Mouse (Mus musculus) B cell, adult 2 months (primary cell): ENCODE results near the gene Ralgapa2.
A peak's percentile ranks its signal among the peaks of the same experiment; 100 is the strongest.

Experiments
- DNase-seq, 2 experiments: peaks; one replicate each; pipeline ENCODE4 v3.0.0; 2022

Gene Ralgapa2

GRCm38 (mm10) chr2:146256321-146256875, 255.7 kb downstream of the Ralgapa2 start:
- no peak for DNase-seq

- DNase-seq = no peak
These were observed 256.5 kb downstream of the Ralgapa2 start for GRCm38 (mm10) chr2:146255636-146256035.

DNA sequence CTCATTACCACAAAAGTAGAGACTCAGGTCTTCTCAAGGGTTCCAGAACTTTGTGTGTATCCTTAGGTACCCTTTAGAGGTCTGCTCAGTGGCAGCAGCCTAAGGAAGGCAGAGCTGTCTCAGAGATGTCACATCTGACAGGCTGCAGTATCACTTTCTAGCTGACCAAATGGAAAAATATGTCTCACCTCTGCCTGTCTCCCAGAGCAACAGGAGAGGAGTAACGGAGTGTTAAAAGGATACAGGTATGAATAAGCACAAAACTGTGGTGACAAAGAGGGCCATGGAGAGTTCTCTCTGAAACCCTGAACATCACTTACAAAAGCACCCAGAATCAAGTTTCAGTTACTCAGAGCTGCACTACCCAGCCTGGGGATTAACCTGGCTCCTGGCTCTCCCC, 257.8 kb downstream of the Ralgapa2 start:
- no peak for DNase-seq

DNA sequence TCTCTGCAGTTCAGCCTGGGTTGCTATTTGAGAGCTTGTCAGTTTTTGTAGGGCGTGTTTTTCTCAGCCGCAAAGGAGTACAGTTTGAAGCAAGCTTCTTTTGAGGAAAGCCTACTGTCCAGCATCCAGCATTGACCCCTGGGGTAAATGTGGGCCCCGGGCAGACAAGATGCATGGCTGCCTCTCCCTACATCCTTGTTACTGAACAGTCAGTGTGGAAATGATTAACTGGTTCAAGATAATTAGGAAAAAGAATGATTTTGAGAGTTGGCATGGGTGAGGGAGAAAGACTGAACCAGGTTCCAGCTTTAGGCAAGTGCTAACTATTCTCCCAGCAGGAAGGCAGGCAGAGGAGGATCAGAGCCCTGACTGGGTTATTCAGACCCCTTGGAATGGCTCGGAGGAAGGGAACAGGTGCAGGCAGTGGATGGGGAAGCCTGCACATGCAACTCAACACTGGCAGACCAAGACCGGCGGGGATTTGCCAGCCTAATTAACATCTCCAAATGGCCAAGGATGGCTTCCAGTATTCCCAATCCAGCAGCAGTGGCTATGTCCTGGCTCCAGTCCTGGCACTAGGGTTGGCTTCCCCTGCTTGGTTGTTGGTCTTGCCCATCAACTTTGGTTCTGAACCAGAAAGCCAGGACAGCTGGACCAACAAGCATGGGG, 261.8 kb downstream of the Ralgapa2 start:
- no peak for DNase-seq

- DNase-seq = no peak
These were observed 263.1 kb downstream of the Ralgapa2 start for GRCm38 (mm10) chr2:146249033-146249432.

DNA sequence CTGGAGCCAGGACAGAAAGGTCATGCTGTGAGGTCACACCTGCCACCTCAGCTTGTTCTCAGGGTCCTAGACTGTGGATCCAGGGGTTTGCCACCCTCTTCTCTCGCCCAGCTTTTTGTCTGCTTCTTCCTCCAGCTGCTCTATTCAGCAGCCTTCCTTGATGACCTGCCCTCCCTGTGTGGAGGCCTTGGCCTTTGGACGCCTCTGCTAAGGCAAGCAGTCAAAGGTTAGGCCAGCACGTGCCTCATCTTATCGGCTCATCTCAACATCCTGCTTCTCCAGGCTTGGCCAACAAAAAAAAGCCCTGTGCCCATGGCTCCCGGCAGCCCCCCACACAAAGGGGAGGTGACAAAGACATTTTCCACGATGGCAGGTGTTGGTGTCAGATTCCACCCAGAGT, 264.6 kb downstream of the Ralgapa2 start:
- no peak for DNase-seq

GRCm38 (mm10) chr2:146246409-146247075, 265.6 kb downstream of the Ralgapa2 start:
- DNase-seq = no peak

DNA sequence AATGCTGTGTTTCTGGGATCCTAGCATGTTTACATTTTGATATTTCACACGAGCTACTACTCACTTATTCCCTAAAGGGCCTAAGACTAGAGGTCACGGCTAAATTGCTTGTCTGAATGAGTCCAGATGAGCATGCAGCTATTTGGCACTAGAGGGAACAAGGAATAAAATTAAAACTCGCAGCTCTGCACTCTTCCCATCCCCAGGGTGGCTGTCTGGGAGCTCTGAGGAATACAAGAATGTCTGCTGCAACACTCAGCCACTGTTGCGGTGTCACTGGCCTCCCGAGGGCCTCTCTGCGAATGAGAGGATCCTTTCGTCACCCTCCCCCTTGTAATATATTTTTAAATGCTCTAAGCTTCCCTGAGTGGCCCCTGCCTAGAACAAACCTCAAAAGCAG, 266.7 kb downstream of the Ralgapa2 start:
- DNase-seq = no peak

GRCm38 (mm10) chr2:146244049-146244448, 268.1 kb downstream of the Ralgapa2 start:
- no peak for DNase-seq

GRCm38 (mm10) chr2:146239196-146239747, 272.9 kb downstream of the Ralgapa2 start:
- DNase-seq = no peak

DNA sequence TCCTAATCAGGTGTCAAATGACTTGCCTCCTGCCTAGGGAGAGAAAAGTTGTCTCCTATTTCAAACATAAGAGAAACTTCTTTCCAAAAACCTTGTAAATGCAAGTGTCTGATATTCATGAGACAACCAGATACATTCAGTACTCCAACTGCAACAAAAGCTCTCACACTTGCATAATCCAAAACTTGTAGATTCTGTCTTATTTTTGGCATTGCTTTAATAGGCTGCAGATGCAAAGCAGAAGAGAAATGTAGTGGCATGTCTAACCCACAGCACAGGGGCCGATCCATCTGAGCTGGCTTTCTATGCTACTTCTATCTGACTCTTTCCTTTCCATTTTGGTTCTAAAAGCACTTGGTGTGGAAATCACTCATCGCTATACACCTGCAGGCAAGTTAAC, 280.7 kb downstream of the Ralgapa2 start:
- DNase-seq = no peak

- DNase-seq = no peak
These were observed 283.7 kb downstream of the Ralgapa2 start for GRCm38 (mm10) chr2:146228435-146228834.

GRCm38 (mm10) chr2:146227646-146228045, 284.5 kb downstream of the Ralgapa2 start:
- no peak for DNase-seq

DNA sequence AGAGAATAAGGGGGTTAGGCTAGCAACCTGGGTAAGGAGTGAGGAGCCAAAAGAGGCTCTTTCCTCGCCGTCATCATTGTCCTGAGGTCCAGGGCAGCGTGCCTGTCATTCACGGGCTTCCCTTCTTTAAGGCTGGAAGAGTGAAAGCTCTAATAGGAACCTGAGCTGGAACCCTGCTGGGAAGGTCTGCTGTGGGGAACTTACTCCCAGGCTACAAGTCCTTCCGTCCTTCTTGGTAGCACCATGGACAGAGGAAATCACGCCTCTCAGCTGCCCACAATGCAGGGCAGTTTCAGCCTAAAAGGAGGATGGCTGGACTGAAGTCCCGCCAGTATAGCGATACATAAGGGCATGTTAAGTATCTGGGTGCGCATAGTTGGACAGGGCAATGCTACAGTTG, 285.7 kb downstream of the Ralgapa2 start:
- no peak for DNase-seq

GRCm38 (mm10) chr2:146225818-146226217, 286.3 kb downstream of the Ralgapa2 start:
- DNase-seq = no peak

GRCm38 (mm10) chr2:146224141-146224540, 288.0 kb downstream of the Ralgapa2 start:
- no peak for DNase-seq

DNA sequence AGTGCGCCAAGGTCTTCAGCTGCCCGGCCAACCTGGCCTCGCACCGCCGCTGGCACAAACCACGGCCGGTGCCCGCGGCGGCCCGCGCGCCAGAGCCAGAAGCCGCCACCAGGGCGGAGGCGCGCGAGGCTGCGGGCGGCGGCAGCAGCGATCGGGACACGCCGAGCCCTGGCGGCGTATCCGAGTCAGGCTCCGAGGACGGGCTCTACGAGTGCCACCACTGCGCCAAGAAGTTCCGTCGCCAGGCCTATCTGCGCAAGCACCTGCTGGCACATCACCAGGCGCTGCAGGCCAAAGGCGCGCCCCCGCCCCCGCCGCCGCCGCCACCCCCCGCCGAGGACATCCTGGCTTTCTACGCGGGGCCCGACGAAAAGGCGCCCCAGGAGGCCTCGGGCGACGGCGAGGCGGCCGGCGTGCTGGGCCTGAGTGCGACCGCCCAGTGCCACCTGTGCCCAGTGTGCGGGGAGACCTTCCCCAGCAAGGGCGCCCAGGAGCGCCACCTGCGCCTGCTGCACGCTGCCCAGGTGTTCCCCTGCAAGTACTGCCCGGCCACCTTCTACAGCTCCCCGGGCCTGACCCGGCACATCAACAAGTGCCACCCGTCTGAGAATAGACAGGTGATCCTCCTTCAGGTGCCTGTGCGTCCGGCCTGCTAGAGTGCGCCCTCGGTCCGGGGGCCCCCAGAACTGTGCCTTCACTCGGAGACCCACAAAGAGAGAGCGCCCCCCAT, 288.8 kb downstream of the Ralgapa2 start:
- DNase-seq = peak; percentile 30 to 42

GRCm38 (mm10) chr2:146222279-146223175, 289.6 kb downstream of the Ralgapa2 start:
- DNase-seq = peak; percentile 16 to 34

GRCm38 (mm10) chr2:146221929-146222278, 290.2 kb downstream of the Ralgapa2 start:
- peak in 1 of 2 experiments; percentile 15 for DNase-seq

- peak; percentile 37 to 40 for DNase-seq
These were observed 290.8 kb downstream of the Ralgapa2 start, which contains the start of gene Insm1 for GRCm38 (mm10) chr2:146221076-146221928. Gene Insm1 (plus strand): TSS chr2:146221921.

GRCm38 (mm10) chr2:146220591-146221075, 291.5 kb downstream of the Ralgapa2 start:
- no peak for DNase-seq
